13 mouse cellular contexts compared by ENCODE assay signal in the genomic region with DNA sequence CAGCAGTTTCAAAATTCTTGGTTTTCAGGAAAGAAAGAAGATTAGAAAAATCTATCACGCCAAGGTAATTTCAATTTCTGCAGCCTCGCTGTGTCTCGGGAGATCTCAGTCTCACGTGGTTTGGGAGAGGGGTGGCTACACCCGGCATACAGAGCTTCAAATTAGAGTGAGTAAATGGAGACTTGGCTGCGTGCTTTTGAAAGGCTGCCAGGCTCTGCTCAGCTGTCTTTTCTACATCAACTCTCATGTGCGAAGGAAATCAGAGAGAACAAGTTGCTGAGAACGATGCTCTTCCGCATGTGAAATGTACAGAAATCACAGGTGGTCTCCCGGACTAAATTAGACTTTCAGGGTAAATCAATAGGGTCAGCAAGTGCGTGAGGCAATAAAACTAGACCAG.
DNase-seq lines count a peak whose midpoint lies in the region; ATAC-seq lines count a peak whose summit lies in the region.
"Had no signal": no experiment of that assay in that cellular context is flagged by ENCODE, and none has a peak within 500 bp of the region (broad histone marks: within the 10 kb centered on the region; RNA-seq: fewer than 3 reads in every experiment).

No protein-coding gene starts in this region.

- DNase-seq in forebrain, embryonic 11.5 days (ENCODE audit: low spot score) = no peak
- DNase-seq in midbrain, embryonic 11.5 days (ENCODE audit: low spot score, missing footprints) = peak; percentile 75
- DNase-seq in midbrain, embryonic 10.5 days (ENCODE audit: low spot score) = no peak
- peak; percentile 71 to 79 for DNase-seq in left cerebral cortex, postnatal 10 days (ENCODE audit: extremely low spot score in 1 of 2, low spot score in 2 of 2)
- peak; percentile 81 for DNase-seq in right cerebral cortex, postnatal 4 days
- DNase-seq in embryo, embryonic 11 days = no peak
- DNase-seq in ovary, postnatal 36 days (ENCODE audit: low spot score) = no peak
- DNase-seq: heart, adult 2 months; kidney, adult 9 months; liver, embryonic 13.5 days had no signal

- H3K4me1 ChIP-seq in forebrain, embryonic 13.5 days = peaks cover 13% of the 10 kb centered on the region
- no peaks in the 10 kb centered on the region for H3K4me1 ChIP-seq in forebrain, embryonic 11.5 days (replicated peaks; ENCODE audit: control insufficient read depth, insufficient read depth, low read length)
- H3K4me1 ChIP-seq in midbrain, embryonic 11.5 days (ENCODE audit: control insufficient read depth, insufficient read depth, low read length) = no peaks in the 10 kb centered on the region
- no peaks in the 10 kb centered on the region for H3K4me1 ChIP-seq in midbrain, embryonic 10.5 days
- H3K4me1 ChIP-seq: embryonic facial prominence, embryonic 13.5 days; midbrain, embryonic 12.5 days had no signal

- H3K4me2 ChIP-seq in forebrain, embryonic 13.5 days = 0 out of 2 replicates have a peak overlapping the region, but pooled peaks have one; percentile 4
- H3K4me2 ChIP-seq in forebrain, embryonic 11.5 days (ENCODE audit: low read depth, low read length, severe bottlenecking) = no peak overlapping the region
- H3K4me2 ChIP-seq in midbrain, embryonic 11.5 days = no peak overlapping the region
- H3K4me2 ChIP-seq: embryonic facial prominence, embryonic 13.5 days; liver, embryonic 13.5 days; midbrain, embryonic 12.5 days had no signal

- no peak overlapping the region for H3K9ac ChIP-seq in forebrain, embryonic 13.5 days
- no peak overlapping the region for H3K9ac ChIP-seq in forebrain, embryonic 11.5 days (ENCODE audit: low read length)
- H3K9ac ChIP-seq in midbrain, embryonic 11.5 days (ENCODE audit: low read length) = no peak overlapping the region
- H3K9ac ChIP-seq: embryonic facial prominence, embryonic 13.5 days; liver, embryonic 13.5 days; midbrain, embryonic 12.5 days had no signal

- 54% methylated on average over 11 of the region's 11 CpGs for WGBS in forebrain, embryonic 13.5 days
- WGBS in forebrain, embryonic 11.5 days = 88% methylated on average over 11 of the region's 11 CpGs
- WGBS in midbrain, embryonic 11.5 days = 85% methylated on average over 11 of the region's 11 CpGs
- 93% methylated on average over 11 of the region's 11 CpGs for WGBS in midbrain, embryonic 10.5 days

- no peaks in the 10 kb centered on the region for H3K27me3 ChIP-seq in forebrain, embryonic 13.5 days
- no peaks in the 10 kb centered on the region for H3K27me3 ChIP-seq in forebrain, embryonic 11.5 days (ENCODE audit: control insufficient read depth, insufficient read depth, low read length)
- no peaks in the 10 kb centered on the region for H3K27me3 ChIP-seq in midbrain, embryonic 11.5 days (ENCODE audit: control insufficient read depth, insufficient read depth, low read length)
- H3K27me3 ChIP-seq in midbrain, embryonic 10.5 days (ENCODE audit: low read depth, poor library complexity, severe bottlenecking) = no peaks in the 10 kb centered on the region
- H3K27me3 ChIP-seq: embryonic facial prominence, embryonic 13.5 days; liver, embryonic 13.5 days; midbrain, embryonic 12.5 days had no signal

- intact Hi-C loops in left cerebral cortex, postnatal 10 days (cut with DNase I) = no loop called here

- H3K9me3 ChIP-seq in forebrain, embryonic 13.5 days (replicated peaks) = no peaks in the 10 kb centered on the region
- H3K9me3 ChIP-seq in forebrain, embryonic 11.5 days (ENCODE audit: control insufficient read depth, low read length) = no peaks in the 10 kb centered on the region
- H3K9me3 ChIP-seq in midbrain, embryonic 11.5 days (ENCODE audit: control insufficient read depth, low read length) = no peaks in the 10 kb centered on the region
- no peaks in the 10 kb centered on the region for H3K9me3 ChIP-seq in midbrain, embryonic 10.5 days (replicated peaks)
- H3K9me3 ChIP-seq: embryonic facial prominence, embryonic 13.5 days; liver, embryonic 13.5 days; midbrain, embryonic 12.5 days had no signal

- H3K27ac ChIP-seq in forebrain, embryonic 13.5 days = no peak overlapping the region
- no peak overlapping the region for H3K27ac ChIP-seq in forebrain, embryonic 11.5 days (ENCODE audit: low read depth, low read length)
- no peak overlapping the region for H3K27ac ChIP-seq in midbrain, embryonic 11.5 days (ENCODE audit: low read depth, low read length)
- H3K27ac ChIP-seq in midbrain, embryonic 10.5 days (replicated peaks) = no peak overlapping the region
- H3K27ac ChIP-seq: embryonic facial prominence, embryonic 13.5 days; heart, adult 2 months; liver, embryonic 13.5 days; midbrain, embryonic 12.5 days had no signal

- peak; percentile 84 for ATAC-seq in forebrain, embryonic 13.5 days
- no peak for ATAC-seq in forebrain, embryonic 11.5 days (replicated peaks; ENCODE audit: low FRiP score)
- no peak for ATAC-seq in midbrain, embryonic 11.5 days (ENCODE audit: low FRiP score)

- H3K4me3 ChIP-seq in forebrain, embryonic 13.5 days = no peak overlapping the region
- no peak overlapping the region for H3K4me3 ChIP-seq in forebrain, embryonic 11.5 days (ENCODE audit: low read depth, low read length)
- no peak overlapping the region for H3K4me3 ChIP-seq in midbrain, embryonic 11.5 days (ENCODE audit: low read depth, low read length)
- H3K4me3 ChIP-seq in midbrain, embryonic 10.5 days = no peak overlapping the region
- H3K4me3 ChIP-seq: embryonic facial prominence, embryonic 13.5 days; heart, adult 2 months; liver, embryonic 13.5 days; midbrain, embryonic 12.5 days had no signal

- H3K36me3 ChIP-seq in forebrain, embryonic 13.5 days (ENCODE audit: poor library complexity, severe bottlenecking) = no peaks in the 10 kb centered on the region
- no peaks in the 10 kb centered on the region for H3K36me3 ChIP-seq in forebrain, embryonic 11.5 days (ENCODE audit: control insufficient read depth, insufficient read depth, low read length)
- no peaks in the 10 kb centered on the region for H3K36me3 ChIP-seq in midbrain, embryonic 11.5 days (ENCODE audit: control insufficient read depth, insufficient read depth, low read length)
- H3K36me3 ChIP-seq in midbrain, embryonic 10.5 days = no peaks in the 10 kb centered on the region
- H3K36me3 ChIP-seq: embryonic facial prominence, embryonic 13.5 days; liver, embryonic 13.5 days; midbrain, embryonic 12.5 days had no signal

Comparison
In these comparisons a context has a peak if more than half of its experiments do, and no peak if none do; other contexts are left out.
1. DNase-seq: peak in midbrain, embryonic 11.5 days (single experiment), left cerebral cortex, postnatal 10 days (2 of 2) and right cerebral cortex, postnatal 4 days (single experiment); none in forebrain, embryonic 11.5 days (single experiment), midbrain, embryonic 10.5 days (single experiment), embryo, embryonic 11 days (single experiment) and ovary, postnatal 36 days (single experiment).